Mouse (Mus musculus): ENCODE measurements around the gene Zmynd8. TPM values are rescaled to one million over a fixed set of nuclear protein-coding genes. Genes with fewer than 3 reads are reported as not detected.

The Zmynd8 gene
- total and polyA plus RNA-seq, 3 experiments = 30.3 to 89.2 (median 41.6) TPM

- TF ChIP-seq HCFC1 (IDR thresholded peaks at IDR 0.05; ENCODE audit: low read depth, low read length) (no peak), E2F4 (IDR thresholded peaks at IDR 0.05; ENCODE audit: borderline replicate concordance, low read depth, low read length) (no peak), USF1 (IDR thresholded peaks at IDR 0.05; ENCODE audit: low read depth, low read length) (no peak), MYB (IDR thresholded peaks at IDR 0.05; ENCODE audit: low read depth, low read length) (no peak), MAX (IDR thresholded peaks at IDR 0.05; ENCODE audit: low read length) (no peak), EP300 (IDR thresholded peaks at IDR 0.05; ENCODE audit: low read depth in 1 of 2, low read length in 2 of 2) (no peak), MAZ (IDR thresholded peaks at IDR 0.05; ENCODE audit: low read depth, low read length) (no peak), SIN3A (IDR thresholded peaks at IDR 0.05; ENCODE audit: low read length) (no peak), ZNF384 (IDR thresholded peaks at IDR 0.05; ENCODE audit: low read depth, low read length) (no peak), ZKSCAN1 (IDR thresholded peaks at IDR 0.05; ENCODE audit: low read depth, low read length) (no peak), TBP (IDR thresholded peaks at IDR 0.05; ENCODE audit: low read depth, low read length) (no peak), ETS1 (IDR thresholded peaks at IDR 0.05; ENCODE audit: low read depth, low read length) (no peak), UBTF (IDR thresholded peaks at IDR 0.05; ENCODE audit: borderline replicate concordance, insufficient read depth, low read depth, low read length) (no peak)
- no peak for DNase-seq (ENCODE audit: low read depth, low spot score)
- no peak overlapping the region for H3K27ac ChIP-seq (ENCODE audit: control insufficient read depth, low read depth, low read length)
- peaks cover 0 to 27% of the 10 kb centered on the region in 2 experiments; a peak in 2 of 4 replicates for H3K36me3 ChIP-seq (ENCODE audit: control insufficient read depth in 1 of 2, insufficient read depth in 2 of 2, low read length in 2 of 2)
- H3K4me1 ChIP-seq (ENCODE audit: control insufficient read depth in 1 of 2, insufficient read depth in 2 of 2, low read length in 2 of 2) = no peaks in the 10 kb centered on the region
- no peak overlapping the region for H3K9ac ChIP-seq (ENCODE audit: control insufficient read depth, low read depth, low read length, poor library complexity, severe bottlenecking)
- no peaks in the 10 kb centered on the region for H3K27me3 ChIP-seq (ENCODE audit: control insufficient read depth in 1 of 2, insufficient read depth in 2 of 2, low read length in 2 of 2)
- peaks cover 6% of the 10 kb centered on the region; the same call in 1 of the 2 replicates for H3K79me2 ChIP-seq (ENCODE audit: control insufficient read depth, insufficient read depth, low read length, poor library complexity)
- no peaks in the 10 kb centered on the region for H3K9me3 ChIP-seq (replicated peaks; ENCODE audit: insufficient read depth, low read length)
- no peak overlapping the region for H3K4me3 ChIP-seq (ENCODE audit: control insufficient read depth in 1 of 2, insufficient read depth in 1 of 2, low read depth in 2 of 2, low read length in 2 of 2)
Measured at GRCm38 (mm10) chr2:165846787-165847186, 52.0 kb downstream of the Zmynd8 start.

GRCm38 (mm10) chr2:165845490-165845889, 53.3 kb downstream of the Zmynd8 start:
- H3K4me1 ChIP-seq (ENCODE audit: control insufficient read depth in 1 of 2, insufficient read depth in 2 of 2, low read length in 2 of 2) = no peaks in the 10 kb centered on the region
- H3K79me2 ChIP-seq (ENCODE audit: control insufficient read depth, insufficient read depth, low read length, poor library complexity) = peaks cover 2% of the 10 kb centered on the region; the same call in 1 of the 2 replicates
- H3K4me3 ChIP-seq (ENCODE audit: control insufficient read depth in 1 of 2, insufficient read depth in 1 of 2, low read depth in 2 of 2, low read length in 2 of 2) = no peak overlapping the region
- no peaks in the 10 kb centered on the region for H3K27me3 ChIP-seq (ENCODE audit: control insufficient read depth in 1 of 2, insufficient read depth in 2 of 2, low read length in 2 of 2)
- peaks cover 0 to 20% of the 10 kb centered on the region in 2 experiments; a peak in 2 of 4 replicates for H3K36me3 ChIP-seq (ENCODE audit: control insufficient read depth in 1 of 2, insufficient read depth in 2 of 2, low read length in 2 of 2)
- H3K9ac ChIP-seq (ENCODE audit: control insufficient read depth, low read depth, low read length, poor library complexity, severe bottlenecking) = no peak overlapping the region
- H3K9me3 ChIP-seq (replicated peaks; ENCODE audit: insufficient read depth, low read length) = no peaks in the 10 kb centered on the region
- H3K27ac ChIP-seq (ENCODE audit: control insufficient read depth, low read depth, low read length) = no peak overlapping the region
- DNase-seq (ENCODE audit: low read depth, low spot score) = no peak
- TF ChIP-seq POLR2AphosphoS5 (IDR thresholded peaks at IDR 0.05; ENCODE audit: borderline replicate concordance, low read depth, low read length) = no peak
- no peak for TF ChIP-seq ZNF384 (IDR thresholded peaks at IDR 0.05; ENCODE audit: low read depth, low read length)
- TF ChIP-seq CHD1 (IDR thresholded peaks at IDR 0.05; ENCODE audit: low read depth, low read length) = no peak
- no peak for TF ChIP-seq EP300 (IDR thresholded peaks at IDR 0.05; ENCODE audit: low read depth in 1 of 2, low read length in 2 of 2)
- TF ChIP-seq ETS1 (IDR thresholded peaks at IDR 0.05; ENCODE audit: low read depth, low read length) = no peak
- no peak for TF ChIP-seq MYB (IDR thresholded peaks at IDR 0.05; ENCODE audit: low read depth, low read length)
- no peak for TF ChIP-seq GABPA (IDR thresholded peaks at IDR 0.05; ENCODE audit: low read depth, low read length)
- TF ChIP-seq TAL1 (IDR thresholded peaks at IDR 0.05; ENCODE audit: low read length) = no peak
- no peak for TF ChIP-seq SMC3 (IDR thresholded peaks at IDR 0.05; ENCODE audit: low read depth, low read length)
- TF ChIP-seq TBP (IDR thresholded peaks at IDR 0.05; ENCODE audit: low read depth, low read length) = no peak
- no peak for TF ChIP-seq TCF12 (IDR thresholded peaks at IDR 0.05; ENCODE audit: low read depth, low read length)
- no peak for TF ChIP-seq JUND (IDR thresholded peaks at IDR 0.05; ENCODE audit: low read depth, low read length)
- TF ChIP-seq NRF1 (IDR thresholded peaks at IDR 0.05; ENCODE audit: insufficient read depth, low read depth, low read length, poor library complexity, severe bottlenecking) = no peak

Data from MEL (cell line).